Mouse (Mus musculus) right cerebral cortex, postnatal 10 days (tissue): ENCODE results near the gene Arhgap44.

Experiments
- DNase-seq, 2 experiments: peaks; one replicate each; pipeline ENCODE4 v3.0.0; 2021; ENCODE audit warnings: low spot score in 2 of 2

The Arhgap44 gene

DNA sequence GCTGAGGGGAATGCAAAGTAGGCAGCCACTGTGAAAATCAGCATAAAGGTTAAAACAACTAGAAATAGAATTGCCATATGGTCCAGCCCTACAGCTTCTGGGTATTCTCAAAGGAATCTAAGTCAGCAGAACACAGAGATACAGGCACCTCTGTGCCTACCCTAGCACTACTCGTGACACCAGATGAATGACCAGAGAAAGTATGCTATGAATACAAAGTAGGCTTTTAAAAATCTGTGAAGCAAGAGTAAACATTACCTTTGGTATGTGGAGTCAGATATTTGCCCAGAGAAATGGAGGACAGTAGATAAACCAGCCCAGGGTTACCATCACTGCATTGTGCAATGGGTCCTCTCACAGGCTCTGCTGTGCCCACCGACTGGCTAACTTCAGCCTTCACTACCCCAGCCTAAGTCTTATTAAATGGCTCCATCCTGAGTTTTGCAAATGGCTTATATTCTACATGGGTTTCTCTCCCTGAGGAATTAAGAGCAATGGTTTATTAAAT is 25.6 kb downstream of the Arhgap44 start:
- DNase-seq, result no peak

DNA sequence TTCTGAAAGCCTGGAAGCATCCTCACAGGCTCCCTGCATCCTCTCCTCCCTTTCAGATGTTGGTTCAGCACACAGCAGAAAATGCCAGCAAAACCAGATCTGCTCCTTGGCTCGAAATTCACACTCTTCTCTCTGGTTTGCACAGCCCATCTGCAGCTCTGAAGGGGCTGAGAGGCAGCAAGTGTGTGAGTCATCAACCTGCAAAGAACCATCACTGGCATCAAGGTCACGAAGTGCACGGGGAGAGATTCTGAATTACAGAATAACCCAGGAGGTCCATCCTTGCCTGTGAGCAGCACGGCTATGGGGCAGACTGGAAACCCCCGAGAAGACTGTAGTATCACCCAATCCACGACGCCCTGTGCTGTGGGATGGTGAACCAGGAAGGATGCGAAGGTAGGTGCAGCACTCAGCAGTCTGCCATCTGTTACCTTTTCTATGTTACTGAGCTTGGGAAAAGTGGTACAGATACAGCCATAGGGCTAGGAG is 27.5 kb downstream of the Arhgap44 start:
- DNase-seq, result peak in 1 of 2 experiments; percentile 52

DNA sequence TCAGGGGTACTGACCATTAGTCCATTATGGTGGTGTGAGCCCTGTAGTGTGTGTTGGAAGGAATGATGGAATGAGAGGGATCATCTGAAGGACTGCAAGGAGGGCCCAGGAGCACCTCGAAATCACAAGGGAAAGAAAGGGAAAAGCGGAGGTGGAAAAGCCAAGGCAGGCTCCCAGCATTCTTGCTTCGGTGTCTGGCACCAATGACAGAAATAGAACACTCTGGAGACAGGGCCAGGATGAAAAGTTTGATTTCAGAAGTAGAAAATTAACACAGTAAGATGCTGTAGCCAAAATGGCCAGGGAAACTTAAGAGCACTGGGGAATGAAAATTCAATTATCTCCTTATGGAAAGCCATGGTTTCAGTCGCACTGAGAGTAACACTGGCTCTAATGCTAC is 29.1 kb downstream of the Arhgap44 start:
- DNase-seq, result no peak

- no peak for DNase-seq
Observed at GRCm38 (mm10) chr11:65129110-65129509, 33.7 kb downstream of the Arhgap44 start.

DNA sequence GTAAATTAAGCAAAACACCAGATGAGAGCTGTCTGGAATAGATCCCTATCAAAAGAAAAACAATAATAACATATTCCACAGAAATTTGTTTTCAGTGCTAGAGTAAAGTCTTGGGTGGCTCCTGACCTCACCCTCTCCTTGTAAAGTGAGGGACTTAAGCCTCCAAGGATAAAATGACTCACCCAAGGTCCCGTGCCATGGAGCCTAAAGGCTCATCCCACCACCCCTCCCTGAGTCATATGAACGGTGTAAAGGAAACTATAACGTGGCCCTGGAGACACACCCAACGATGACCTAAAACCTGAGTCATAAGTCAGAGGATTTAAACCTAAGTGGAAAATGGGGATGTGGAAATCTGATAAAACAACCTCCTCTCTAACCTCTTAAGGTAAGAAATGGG is 34.1 kb downstream of the Arhgap44 start:
- no peak for DNase-seq

DNA sequence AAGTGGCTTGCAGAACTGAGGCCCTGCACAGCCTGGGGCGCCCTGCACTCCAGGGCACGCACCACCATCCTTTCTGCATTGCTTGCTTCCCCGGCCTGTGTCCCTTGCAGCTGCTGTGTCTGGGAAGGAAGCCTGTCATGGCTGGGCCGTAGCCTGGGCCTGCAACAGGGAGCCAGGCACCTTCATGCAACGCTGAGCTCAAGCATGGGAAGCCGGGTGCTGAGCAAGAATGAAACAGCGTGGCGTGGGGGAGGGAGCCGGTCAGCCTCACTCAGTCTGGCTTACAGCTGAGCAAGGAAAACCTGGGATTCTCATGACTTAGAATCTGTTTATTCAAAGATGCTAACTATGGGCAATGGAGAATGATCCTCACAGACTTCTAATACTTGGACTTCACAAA is 36.2 kb downstream of the Arhgap44 start:
- DNase-seq, result peak; percentile 62 to 63

GRCm38 (mm10) chr11:65124913-65125418 is 37.8 kb downstream of the Arhgap44 start:
- peak; percentile 75 to 85 for DNase-seq

DNA sequence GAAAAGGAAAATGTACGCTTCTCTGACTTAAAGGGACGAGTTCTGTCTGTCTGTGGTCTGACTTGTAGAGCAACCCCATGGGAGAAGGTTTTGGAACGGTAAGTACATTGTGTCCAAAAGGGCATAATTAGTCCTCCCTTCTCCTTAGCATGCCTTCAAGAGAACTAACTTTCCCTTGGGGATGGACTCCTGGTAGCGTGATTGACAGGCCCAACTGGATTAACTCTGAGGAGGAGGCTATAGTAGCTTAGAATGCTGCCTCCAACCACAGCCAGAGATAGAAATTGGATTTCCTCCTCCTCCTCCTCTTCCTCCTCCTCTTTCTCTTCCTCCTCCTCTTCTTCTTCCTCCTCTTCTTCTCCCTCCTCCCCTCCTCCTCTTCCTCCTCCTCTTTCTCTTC is 42.5 kb downstream of the Arhgap44 start:
- no peak for DNase-seq

- DNase-seq, result no peak
Observed at GRCm38 (mm10) chr11:65115811-65116210, 47.0 kb downstream of the Arhgap44 start.

GRCm38 (mm10) chr11:65112086-65112485 is 50.7 kb downstream of the Arhgap44 start:
- DNase-seq, result no peak

GRCm38 (mm10) chr11:65111651-65112050 is 51.1 kb downstream of the Arhgap44 start:
- no peak for DNase-seq

DNA sequence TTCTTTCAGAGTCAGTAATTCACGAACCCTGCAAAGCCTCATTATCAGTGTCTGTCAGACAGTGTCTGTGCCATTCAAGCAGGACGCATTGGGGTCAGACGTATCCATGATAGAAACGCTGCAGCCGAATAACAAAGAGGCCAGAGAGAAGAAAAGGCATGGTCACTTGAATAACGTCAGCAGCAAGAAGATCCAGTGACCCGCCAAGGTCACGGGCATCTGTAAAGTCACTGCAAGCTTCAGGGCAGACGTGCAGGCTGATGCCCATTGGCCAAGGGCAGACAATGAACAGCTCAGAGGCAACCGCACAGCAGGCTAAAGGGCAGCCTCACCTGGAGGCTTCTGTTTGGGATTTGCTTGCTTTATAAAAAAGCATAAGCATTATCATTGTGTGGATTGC is 52.7 kb downstream of the Arhgap44 start:
- DNase-seq, result no peak

DNA sequence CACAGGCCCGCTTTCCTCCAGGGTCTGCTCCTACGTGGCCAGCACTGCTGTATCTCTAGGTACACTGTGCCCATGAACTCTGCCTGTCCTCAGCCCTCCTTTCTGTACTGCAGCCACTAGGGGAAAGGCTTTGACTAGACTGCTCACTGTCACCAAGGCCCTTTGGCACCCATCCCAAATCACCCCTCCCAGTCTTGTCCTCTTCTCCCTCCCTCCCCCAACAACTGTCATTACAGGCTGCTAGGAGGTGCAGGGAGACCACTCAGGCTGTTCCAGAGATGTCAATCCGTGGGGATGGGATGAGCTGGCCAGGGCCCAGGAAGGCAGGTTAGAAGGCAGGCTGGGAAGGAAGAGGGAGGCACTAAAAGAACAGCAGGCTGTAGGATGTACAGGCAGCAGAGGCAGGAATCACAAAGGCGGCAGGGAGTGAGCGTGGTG is 55.0 kb downstream of the Arhgap44 start:
- peak in 1 of 2 experiments; percentile 46 for DNase-seq

DNA sequence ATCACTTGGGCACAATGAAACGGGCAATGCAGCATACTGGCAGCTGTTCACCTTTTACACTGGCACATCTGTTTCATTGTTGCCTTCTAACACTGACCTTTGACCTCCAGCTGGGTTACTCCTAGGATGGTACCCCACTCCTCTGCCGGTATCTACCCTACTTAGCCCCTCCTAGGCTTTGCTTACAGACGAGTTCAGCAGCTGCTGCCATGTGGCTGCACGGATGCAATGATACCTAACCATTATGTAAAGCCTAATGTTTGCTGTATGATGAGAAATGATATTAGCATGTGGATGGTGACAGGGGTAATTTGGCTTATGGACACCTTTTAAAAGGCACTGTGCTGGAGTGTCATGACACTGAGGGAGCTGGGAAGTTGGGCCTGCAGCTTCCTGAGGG is 55.6 kb downstream of the Arhgap44 start:
- peak in 1 of 2 experiments; percentile 14 for DNase-seq

DNA sequence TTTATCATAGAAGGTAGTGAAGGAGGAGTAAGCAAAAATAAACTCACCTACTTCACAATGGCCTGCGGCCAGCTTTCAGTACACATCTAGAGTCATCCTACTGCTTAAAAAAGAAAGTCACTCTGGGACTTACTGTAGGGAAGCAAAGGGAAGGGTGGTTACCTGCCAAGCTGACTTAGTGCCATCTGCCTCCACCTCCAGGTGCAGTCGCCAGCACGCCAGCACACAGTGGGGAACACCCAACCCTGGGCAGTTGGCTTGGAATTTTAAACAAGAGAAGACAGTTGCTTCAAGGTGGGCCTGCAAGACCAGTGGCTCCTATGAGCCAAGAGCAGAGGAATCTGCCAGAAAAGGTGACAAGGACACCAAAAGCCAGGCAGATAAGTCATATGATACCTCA is 58.7 kb downstream of the Arhgap44 start:
- DNase-seq, result no peak

DNA sequence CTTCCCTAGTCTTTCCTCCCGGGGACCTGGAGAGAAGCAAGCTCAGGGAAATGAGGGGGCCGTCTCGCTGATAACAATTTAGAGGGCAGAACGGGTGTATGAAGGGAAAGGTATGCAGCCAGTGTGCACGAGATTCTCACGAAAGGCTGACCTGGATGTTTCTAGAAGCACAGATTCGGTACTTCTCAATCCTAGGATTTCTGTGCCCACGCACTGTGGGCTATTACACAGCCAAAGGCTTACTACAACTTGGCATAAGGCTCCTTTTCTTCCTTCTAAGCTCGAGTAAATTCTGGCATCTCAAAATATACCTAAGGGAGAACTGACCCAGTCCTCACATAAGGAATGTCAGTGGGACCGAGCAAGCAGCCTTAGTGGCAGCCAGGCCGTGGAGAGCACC is 61.6 kb downstream of the Arhgap44 start:
- DNase-seq, result no peak

GRCm38 (mm10) chr11:65100031-65100430 is 62.7 kb downstream of the Arhgap44 start:
- DNase-seq, result no peak

DNA sequence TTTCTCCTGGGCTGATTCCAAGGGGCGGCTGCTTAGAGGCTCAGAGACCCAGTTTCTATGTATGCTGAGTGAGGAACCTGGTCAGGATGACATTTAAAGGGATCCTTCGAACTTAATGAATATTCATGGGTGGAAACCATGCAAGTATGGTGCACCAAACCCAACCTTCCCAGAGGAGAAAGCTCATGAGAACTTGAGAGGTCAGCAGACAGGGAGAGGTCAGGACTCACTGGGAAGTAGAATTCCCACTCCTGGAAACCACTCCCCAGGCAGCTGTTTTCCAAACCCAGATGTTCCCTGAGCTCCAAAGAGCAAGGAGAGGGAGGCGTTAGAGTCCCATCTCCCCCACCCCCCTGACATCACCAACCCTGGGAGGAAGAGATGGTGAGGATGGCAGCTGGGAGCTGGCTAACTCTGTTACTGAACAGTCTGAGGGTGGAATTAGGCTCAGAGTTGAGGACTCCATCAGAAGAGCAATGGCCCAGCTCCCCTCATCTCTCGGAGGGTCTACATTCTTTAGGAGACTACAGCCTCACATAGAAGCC is 65.2 kb downstream of the Arhgap44 start:
- DNase-seq, result no peak

DNA sequence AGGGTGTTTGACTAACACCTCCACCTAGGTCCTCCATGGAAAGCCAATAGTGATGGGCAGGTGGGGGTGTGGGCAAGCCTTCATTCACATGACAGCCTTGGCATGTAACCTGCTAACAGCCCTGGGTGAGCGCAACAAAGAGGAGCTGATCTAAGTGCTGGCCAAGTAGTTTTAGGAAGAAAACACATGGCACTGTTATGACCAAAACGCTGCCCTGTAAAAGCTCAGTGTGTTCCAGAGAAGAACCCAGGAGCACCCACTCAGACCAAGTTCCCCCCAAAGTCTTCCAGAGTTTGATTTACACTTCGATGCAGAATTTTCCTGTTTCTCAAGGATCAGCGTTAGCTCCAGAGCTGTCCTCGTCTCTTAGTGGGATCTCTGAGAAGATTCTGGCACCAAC is 65.9 kb downstream of the Arhgap44 start:
- no peak for DNase-seq

- no peak for DNase-seq
Observed at GRCm38 (mm10) chr11:65092851-65093250, 69.9 kb downstream of the Arhgap44 start.

DNA sequence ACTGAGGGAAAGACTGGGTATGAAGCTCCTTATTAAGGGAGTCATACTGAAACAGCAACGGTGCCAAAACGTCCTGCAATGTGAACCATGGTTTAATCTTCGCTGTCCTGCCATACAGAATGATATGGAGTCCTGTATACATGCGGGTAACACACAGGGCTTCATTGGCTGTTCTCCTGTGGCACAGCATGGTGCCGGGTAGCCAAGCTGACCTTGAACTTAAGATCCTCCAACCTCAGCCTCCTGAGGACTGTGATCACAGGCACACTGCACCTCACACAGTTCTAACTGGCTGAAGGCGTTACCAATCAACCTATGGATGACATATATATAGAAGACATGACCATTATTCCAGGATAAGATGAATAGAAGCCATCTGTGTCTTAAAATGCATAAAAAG is 72.4 kb downstream of the Arhgap44 start:
- no peak for DNase-seq

GRCm38 (mm10) chr11:65089982-65090381 is 72.8 kb downstream of the Arhgap44 start:
- peak in 1 of 2 experiments; percentile 20 for DNase-seq

- DNase-seq, result peak in 1 of 2 experiments; percentile 24
Observed at GRCm38 (mm10) chr11:65089282-65089681, 73.5 kb downstream of the Arhgap44 start.
